Mouse (Mus musculus) cerebellum, adult (tissue): ENCODE measurements around the gene Pcdh9.
A peak's percentile ranks its signal among the peaks of the same experiment; 100 is the strongest.

Experiments used
- ATAC-seq: cut with Nextera tagmentation; 2 replicates; pipeline ENCODE4 v1.9.2; 2017; ENCODE audit warnings: mild to moderate bottlenecking, moderate library complexity, mixed read lengths; ENCODE audit not compliant: insufficient number of reproducible peaks, low FRiP score, low TSS enrichment

The Pcdh9 gene

DNA sequence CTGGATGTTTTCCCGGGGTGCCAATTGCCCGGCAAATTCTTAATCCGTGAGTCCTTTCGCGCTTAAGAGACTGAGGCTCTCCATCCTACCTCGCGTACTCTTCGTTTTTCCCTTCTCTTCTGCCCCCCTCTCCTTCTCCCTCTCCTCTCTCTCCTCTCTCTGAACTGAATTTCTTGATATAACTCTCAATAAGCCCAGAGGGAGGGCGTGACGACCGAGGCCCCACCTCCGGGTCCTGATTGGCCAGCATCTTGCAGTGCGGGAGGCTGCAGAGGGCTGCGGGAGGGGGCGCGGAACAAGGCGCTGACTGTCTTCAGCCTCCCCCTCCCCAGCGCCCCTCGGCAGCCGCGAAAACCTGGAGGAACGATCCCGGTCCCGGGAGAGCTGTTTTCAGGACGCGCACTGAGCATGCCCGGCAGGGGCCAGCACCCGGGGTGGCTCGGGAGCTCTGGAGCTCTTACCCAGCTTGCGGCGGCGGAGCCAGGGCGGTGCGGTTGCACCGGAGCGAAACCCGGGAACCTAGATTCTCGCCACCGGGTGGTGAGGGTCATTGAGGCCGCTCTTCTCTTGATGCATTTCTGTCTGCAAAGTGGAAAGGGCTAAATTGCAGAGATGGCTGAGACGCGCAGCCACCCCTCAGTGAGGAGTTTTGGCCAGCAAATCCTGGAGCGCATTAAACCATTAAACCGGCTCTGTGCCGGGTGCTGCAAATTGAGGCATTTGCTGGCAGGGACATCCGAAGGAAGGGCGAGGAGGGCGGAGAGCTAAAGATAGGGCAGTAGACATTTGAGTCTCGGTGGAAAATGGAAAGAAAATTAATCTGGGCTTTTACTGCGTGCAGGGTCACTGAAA lies at the start of gene Pcdh9:
Pcdh9 (minus strand) TSS at position 161 of the 852 bp plus-strand sequence.
- peak; percentile 86 for ATAC-seq

DNA sequence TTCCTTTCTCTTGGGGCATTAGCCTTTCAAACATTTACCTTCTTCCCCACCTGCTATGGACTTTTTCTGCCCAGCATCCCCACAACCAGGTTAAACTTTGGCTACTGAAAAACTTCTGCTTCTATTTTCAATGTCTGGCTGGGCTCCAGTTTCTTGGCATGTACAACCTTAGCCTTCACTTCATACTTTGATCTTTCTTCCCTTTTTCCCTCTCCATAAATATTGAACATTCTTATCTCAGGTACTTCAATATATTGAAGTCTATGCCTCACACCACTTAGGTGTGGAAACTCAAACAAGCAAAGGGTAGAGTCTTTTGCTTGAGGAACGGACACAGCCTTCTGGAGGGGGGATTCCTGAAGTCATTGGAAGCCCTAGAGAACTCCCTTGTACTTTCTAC lies 16.4 kb upstream of the Pcdh9 start:
- ATAC-seq = no peak

DNA sequence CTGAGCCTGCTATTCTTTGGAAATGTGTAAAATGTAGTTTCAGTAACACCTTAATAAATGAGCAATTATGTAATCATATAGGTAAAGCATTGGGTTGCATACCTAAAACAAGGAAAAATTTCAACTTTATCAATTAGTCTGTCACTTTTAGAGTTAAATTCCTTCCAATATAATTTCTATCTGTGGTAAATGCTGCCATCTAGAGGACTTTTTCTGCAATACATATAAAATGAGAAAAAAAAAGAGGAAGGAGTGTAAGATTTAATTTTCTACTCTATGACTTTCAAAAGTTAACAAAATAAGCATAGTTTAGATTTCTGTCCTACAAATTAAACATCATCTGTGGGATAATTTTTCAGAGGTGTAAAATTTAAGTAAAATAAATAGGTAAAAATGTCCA lies 8.1 kb upstream of the Pcdh9 start:
- ATAC-seq = no peak

DNA sequence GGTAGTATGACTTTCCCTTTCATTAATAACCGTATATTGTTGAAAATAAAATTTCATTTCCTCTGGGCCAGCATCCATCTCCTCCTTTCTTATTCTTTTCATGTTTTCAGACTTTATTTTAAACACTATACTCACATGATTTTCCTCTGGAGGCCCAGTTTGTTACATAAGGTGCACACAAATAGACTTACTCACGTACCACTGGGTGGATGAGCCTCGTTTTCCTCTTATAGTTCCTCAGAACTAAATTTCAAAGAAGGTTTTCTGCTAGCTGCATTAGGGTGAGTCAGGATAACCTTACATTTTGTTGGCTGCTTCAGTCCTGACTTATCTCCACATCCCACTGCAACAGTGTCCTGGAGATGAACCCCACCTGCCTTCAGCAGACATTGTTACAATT lies 4.7 kb upstream of the Pcdh9 start:
- no peak for ATAC-seq

DNA sequence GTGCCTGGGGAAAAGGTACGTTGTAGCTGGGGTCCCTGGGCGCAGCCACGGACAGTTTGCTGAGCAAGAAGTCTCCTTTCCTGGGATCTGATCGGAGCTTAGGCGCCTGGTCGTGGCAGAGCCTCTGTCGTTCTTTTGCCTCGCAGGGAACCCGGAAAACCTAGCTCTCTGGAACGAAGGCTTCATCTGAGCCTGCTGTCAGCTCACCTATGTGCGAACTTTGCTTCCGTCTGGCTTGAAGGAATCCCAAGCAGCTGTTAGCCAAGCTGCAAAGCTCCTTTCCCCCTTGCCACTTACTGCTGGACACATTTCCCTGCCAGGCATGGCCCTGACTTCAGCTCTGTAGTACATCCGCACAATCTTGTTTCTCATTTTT lies 880 bp upstream of the Pcdh9 start:
- ATAC-seq = peak; percentile 13

DNA sequence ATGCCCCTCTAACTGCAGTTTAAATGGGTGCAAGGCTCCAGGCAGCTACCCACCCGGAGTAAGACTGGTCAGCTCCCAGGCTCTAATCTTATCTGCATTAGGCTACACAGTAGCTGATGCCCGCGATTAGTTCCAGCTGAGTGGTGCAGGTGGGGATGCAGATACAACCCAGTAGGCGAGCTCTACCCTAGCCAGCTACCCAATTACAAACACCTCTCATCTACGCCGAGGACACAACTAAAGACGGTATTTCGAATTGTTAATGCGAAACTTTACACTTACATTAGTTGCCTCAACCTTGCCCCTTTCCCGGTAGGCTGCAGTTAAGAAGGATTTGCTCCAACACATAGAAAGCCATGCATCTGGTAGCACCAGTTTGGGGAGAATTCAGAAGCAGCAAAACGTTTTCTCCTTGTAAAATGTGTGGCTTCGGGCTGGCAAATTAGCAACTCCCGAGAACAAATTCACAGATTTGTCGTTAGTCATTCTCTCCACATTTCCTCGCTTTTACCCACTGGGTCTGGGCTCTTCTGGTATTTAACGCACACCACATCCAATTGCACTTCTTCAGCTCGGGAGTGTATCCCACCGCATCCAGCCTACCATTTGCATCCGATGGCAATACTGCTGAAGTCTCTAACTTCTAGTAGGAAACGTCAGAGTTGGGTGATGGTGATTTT lies 500 bp downstream of the Pcdh9 start:
- ATAC-seq = peak; percentile 33

DNA sequence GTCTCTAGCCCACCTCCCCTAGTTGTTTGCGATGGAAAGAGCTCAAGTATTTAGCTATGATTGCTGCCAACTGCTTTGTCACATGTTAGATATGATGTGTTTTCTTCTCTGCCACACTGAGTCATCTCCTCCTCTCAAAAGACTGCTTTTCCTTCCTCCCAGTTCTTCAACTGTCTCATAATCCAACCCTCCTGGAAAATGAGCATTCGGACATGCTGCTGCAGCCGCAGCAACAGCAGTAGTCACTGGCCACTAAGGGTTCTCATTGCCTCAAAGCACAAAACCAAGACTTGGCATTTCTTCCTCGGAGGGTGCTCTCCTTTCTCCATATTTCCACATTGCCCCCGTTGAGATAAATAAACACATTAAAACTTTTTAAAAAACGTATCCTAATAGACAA lies 1.2 kb downstream of the Pcdh9 start:
- ATAC-seq = no peak

DNA sequence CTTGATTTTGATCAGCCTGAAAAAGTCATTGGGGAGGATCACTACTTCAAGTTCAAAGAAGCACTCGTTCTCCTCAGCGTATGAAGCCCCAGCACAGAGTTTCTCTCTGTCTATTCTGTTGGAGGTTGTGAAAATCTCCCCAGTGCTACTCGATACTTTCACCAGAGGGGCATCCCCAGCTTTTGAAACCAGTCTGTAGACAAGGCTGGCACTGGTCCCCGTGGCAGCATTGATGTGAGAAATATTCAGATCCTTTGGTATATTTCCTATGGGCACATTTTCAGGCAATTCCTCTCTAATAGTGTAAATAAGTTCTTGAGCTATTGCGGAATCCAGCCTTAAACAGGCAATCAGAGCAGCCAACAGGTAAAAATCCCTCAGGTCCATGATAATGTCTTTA lies 2.1 kb downstream of the Pcdh9 start:
- no peak for ATAC-seq

DNA sequence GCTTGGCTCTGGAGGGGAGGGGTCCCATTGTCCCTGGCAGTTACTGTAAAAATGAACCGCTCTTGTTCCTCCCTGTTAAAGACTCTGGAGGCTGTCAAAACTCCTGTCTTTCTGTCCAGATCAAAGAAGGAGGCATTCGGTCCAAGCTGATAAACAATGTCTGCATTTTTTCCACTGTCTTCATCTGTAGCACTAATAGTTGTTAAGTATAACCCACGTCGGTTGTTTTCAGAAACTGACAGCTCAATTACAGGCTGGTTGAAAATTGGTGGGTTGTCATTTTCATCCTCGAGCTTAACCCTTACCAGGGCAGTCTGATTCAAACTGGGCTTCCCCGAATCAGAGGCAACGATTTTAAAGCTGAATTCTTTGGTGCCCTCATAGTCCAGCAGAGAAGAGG lies 3.4 kb downstream of the Pcdh9 start:
- ATAC-seq = no peak

DNA sequence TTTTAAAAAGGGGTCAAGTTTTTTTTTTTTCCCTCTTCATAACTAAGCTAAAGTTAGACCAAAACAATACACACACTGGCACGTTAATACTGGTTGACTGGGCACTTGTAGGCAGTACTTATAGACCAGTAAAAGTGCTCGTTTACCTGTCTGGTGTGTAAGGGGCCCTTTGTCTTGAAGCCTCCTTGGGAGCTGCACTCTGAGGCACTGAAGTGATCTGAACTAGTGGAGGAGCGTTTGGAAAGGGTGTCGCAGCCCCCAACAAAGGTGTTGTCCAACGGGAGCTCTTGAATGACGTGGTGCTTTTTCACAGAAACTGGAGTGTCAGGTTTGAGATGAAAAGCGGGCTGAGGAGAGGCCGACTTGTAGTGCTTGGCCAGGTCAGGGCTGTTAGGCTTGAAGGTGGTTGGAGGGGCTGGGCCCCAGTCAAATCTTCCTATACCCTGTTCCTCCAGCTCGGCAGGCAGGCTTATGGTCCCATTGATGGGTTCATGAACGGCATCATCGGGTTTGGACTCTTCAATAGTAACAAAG lies 4.9 kb downstream of the Pcdh9 start:
- ATAC-seq = no peak

DNA sequence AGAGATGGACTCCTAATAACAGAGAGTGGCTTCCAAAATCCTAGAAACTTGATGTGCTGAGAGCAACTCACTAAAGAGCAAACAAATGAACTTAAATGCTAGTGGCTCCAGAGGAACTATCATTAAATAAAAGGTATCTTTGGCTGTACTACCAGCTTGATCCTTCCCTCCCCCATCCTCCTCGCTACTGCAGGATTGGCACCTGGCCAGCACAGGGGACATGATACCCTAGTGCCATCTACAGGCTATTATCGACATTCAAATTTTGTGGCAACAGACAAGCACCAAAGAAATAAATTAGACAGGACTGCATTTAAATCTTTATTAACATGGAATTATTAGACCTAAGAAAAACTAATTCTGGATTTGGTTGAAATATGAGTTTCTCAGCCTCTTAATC lies 6.0 kb downstream of the Pcdh9 start:
- peak; percentile 27; the same call in 1 of the 2 replicates for ATAC-seq

DNA sequence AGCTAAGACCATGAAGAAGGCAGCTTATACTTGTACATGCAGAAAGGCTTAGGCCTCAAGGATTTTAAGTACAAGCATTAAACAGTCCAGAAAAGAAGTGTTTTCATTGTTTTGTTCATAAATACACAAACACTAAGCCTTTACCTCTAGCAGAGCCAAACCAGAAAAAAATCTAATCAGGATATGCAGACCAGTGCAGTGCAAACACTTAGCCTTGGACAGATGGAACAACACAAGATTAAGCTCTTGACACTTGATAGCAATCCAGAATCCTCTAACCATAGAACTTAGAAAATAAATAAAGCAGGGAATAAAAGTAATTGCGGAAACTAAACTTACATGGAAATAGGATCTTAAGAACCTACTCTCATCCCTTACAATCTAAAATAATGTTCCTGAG lies 10.4 kb downstream of the Pcdh9 start:
- ATAC-seq = no peak

DNA sequence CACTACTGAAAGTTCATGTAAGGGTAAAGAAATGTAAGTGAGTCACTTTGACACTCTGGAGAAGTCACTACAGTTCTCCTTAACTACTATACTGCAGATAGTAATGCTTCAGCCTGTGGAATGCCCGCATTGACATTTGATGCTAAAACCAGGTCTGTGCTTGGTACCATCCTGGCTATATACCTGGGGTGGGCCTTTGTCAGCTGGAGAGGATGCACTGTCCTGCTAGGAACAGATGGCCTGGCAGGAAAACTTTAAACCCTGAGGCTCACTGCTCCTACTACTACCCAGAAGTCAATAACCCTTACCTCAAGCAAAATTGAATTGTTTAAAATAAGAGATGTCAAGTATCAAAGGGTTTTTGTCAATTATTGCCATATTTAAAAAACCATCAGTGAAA lies 14.5 kb downstream of the Pcdh9 start:
- peak; percentile 87 for ATAC-seq

DNA sequence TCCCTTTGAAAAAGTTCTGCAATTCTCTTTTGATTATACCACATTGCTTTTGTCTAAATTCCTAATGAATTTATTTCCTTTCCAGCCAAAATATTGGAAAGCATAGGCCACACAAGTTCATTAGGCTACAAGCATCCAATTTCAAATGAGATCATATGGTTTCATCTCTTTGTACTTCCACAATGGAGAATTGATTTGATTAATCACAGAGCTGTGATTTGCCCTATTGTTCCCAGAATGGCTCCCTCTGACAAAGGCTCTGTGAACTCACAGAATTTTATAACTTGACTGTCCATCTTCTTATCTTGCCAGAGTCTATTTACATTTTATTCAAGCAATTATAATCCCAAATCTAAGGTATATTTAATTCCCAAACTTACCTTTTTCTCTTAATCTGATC lies 22.3 kb downstream of the Pcdh9 start:
- no peak for ATAC-seq

DNA sequence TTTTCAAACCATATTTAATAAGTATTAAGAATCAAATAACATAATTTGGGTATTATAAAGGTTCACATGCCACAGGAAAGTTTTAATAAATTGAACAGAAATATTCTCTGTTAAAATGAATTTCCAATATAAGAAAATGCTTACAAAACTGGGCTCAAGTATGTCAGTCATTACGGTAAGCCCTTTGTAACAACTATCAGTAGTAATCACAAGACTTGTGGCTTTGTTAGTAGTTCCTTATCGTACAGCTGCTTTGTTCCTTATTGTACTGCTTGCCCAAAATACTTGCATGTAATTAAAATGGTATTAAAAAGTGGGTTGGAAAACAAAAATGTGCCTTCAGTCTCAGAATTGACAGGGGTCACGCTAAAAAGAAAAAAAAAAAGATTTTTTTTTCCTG lies 32.4 kb downstream of the Pcdh9 start:
- no peak for ATAC-seq

DNA sequence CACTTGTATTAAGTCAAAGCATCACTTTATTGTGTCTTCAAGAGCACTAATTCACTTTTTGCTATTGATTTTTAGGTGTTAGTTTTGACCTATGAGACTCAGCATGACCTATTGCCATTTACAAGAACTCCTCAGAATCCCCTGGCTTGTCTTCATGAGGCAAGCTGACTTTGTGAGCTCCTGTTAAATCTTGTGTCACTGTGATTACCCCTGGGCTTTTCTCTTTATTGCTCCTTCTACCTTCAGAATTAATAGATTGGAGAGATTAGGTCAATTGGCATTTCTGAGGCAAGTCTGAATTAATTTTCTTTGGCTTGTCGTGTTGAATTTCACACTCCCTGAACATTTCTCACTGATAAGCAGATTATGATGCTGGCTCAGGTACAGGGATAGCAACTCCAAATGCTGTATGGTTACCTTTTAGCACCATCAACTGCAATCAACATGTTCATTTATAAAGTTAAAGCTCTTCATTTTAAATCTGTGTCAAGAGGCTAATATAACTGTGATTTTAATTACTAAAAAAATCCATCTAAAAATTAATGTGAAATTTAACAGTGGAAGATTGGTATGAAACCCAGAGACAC lies 44.3 kb downstream of the Pcdh9 start:
- no peak for ATAC-seq

DNA sequence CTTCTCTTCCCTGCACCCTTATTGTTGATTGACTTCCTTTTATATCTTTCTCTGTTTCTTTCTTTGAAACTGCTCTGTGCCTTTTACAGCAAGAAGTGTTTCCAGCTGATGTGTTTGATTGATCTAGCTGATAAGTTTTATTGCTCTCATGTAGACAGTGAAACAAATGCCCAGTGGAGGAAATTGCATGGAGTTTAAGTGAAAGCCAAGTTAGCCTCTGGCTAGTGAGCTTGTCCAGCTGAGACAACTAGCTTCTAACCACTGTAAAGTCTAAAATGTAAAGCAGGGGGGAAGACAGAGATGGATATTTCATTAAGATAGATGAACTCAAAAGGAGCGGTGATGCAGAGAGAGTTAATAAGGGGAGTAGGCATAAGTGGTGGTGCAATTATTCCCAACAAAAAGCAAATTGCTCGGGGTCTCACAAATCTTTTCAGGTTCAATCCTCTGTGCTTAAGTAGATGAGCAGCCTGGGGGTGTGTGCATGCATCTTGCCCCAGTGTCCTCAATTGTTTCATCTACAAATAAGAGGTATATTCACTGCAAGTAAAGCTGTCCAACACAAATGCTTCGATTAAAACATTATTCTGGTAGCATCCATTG lies 47.7 kb downstream of the Pcdh9 start:
- ATAC-seq = no peak

DNA sequence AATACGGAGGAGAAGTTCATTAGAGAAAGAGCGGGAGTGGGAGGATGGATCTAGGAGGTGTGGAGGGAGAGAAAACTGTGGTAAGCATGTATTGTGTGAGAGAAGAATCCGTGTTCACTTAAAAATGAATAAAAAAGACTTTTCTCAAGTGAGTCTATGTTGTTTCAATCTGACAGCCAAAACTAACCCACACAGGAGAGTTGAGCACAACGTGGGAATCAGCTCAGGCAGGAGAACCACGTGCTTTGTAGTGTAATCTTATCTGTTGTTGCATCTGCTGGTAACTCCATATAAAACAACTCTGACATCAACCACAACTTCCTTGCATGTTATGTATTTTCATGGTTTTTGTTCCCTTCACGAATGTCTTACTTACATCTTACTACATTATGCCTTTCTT lies 58.0 kb downstream of the Pcdh9 start:
- no peak for ATAC-seq

DNA sequence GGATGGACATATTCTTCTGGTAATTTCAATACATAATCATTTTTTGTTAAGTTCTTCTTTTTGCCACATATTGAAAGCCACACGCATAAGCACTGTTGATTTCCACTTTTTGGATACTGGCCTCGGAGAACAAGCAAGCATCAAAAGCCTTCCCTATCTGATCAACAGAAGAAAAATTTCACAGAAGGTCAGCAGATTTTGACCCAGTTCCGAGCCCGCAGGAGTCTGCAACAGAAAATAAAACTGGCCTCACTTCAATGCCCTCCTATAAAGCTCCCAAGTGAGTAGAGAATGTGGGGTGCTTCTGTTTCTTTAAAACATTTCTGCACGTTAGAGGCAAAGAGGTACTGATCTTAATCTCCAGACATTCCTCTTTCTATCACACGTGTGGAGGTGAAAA lies 63.3 kb downstream of the Pcdh9 start:
- peak; percentile 85 for ATAC-seq

DNA sequence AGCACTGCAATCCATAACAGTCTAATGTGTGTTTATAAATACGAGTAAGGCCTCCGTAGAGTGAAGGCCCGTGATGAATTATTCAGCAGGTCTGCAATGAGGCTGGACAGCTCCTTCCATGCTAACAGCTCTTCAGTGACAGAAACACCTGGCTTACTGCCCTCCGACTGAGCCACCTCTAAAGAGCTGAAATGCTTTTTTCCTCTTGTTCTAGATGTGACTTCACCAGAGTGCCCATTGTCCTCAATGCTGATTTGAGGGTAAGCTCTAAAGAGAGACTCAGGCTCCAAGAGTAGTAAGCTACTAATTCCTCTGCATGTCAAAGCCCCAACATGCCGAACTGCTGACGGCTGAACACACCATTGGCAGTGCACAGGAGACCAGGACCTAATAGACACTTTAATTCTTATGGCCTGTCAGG lies 64.4 kb downstream of the Pcdh9 start:
- peak; percentile 65 for ATAC-seq

DNA sequence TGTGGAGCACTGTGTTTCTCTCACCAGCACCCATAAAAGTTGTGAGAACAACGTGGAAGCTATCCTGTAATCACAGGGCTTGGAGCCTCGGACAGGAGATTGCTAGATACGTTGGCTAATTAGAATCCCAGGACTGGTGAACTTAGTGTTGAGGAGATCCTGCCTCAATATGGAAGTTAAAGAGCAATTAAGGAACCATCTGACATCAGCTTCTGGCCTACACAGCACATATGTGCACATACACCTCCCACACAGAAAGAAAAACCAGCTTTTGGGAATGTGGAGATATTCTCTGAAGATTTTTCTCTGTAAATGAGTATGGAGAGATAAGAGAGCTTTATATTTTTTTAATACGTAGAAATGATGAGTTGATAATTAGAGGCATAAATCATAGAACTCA lies 71.6 kb downstream of the Pcdh9 start:
- no peak for ATAC-seq
